In genomic region chr4:10919987-10920386, GRCm38 (mm10) we compare ENCODE assay signal across 19 mouse cellular contexts.
"Had no signal": no experiment of that assay in that cellular context is flagged by ENCODE, and none has a peak within 500 bp of the region (broad histone marks: within the 10 kb centered on the region; RNA-seq: fewer than 3 reads in every experiment).

No protein-coding gene starts in this region.

- H3K9ac ChIP-seq: intestine, embryonic 15.5 days; limb, embryonic 12.5 days; limb, embryonic 15.5 days; liver, embryonic 14.5 days; lung, embryonic 14.5 days had no signal

- DNase-seq: kidney, adult 18-20 months; kidney, adult 9 months; kidney, postnatal 14 days; kidney, postnatal 4 days; left cerebral cortex, postnatal 4 days; lung, embryonic 14.5 days; midbrain, embryonic 14.5 days; right cerebral cortex, adult 18-20 months; right cerebral cortex, postnatal 14 days; right cerebral cortex, postnatal 4 days; thymus, adult 18-20 months; thymus, postnatal 25 days had no signal

- ATAC-seq: lung, postnatal 0 days had no signal

- H3K27ac ChIP-seq: intestine, embryonic 15.5 days; limb, embryonic 12.5 days; limb, embryonic 15.5 days; liver, embryonic 14.5 days; stomach, postnatal 0 days had no signal

- H3K9me3 ChIP-seq: intestine, embryonic 15.5 days; limb, embryonic 12.5 days; limb, embryonic 15.5 days had no signal

- H3K4me1 ChIP-seq: limb, embryonic 12.5 days had no signal

- H3K4me2 ChIP-seq: intestine, embryonic 15.5 days; limb, embryonic 12.5 days; limb, embryonic 15.5 days; lung, embryonic 14.5 days; midbrain, embryonic 11.5 days had no signal

- H3K27me3 ChIP-seq: intestine, embryonic 15.5 days; limb, embryonic 12.5 days; limb, embryonic 15.5 days had no signal

- H3K4me3 ChIP-seq: intestine, embryonic 15.5 days; limb, embryonic 12.5 days; limb, embryonic 15.5 days had no signal

- H3K36me3 ChIP-seq: intestine, embryonic 15.5 days; limb, embryonic 12.5 days; limb, embryonic 15.5 days had no signal
